In genomic region chr11:33148338-33149087, GRCm38 (mm10) we compare ENCODE assay signal across 9 mouse cellular contexts. TPM values are rescaled to one million over a fixed set of nuclear protein-coding genes. Genes with fewer than 3 reads are reported as not detected.
A peak's percentile ranks its signal among the peaks of the same experiment; 100 is the strongest.
DNase-seq lines count a peak whose midpoint lies in the region; ATAC-seq and TF ChIP-seq lines count a peak whose summit lies in the region.
"Had no signal": no experiment of that assay in that cellular context is flagged by ENCODE, and none has a peak within 500 bp of the region (broad histone marks: within the 10 kb centered on the region; RNA-seq: fewer than 3 reads in every experiment).

No protein-coding gene starts in this region.

- dilution Hi-C loops in CH12.LX (cut with MboI; ENCODE audit: extremely low pct_ligation_motif_present, extremely low pct_unique_long_range_greater_than_20kb, low sequenced_read_pairs): no loop called here

- peaks cover 8 to 16% of the 10 kb centered on the region in 2 experiments; a peak in 3 of 4 replicates for H3K4me1 ChIP-seq in CH12.LX (ENCODE audit: control insufficient read depth in 1 of 2, insufficient read depth in 2 of 2)
- peaks cover 42% of the 10 kb centered on the region for H3K4me1 ChIP-seq in heart, embryonic 13.5 days
- H3K4me1 ChIP-seq in kidney, embryonic 16.5 days (ENCODE audit: insufficient read depth, low read length): peaks cover 31% of the 10 kb centered on the region
- H3K4me1 ChIP-seq in liver, embryonic 11.5 days (replicated peaks; ENCODE audit: control insufficient read depth, insufficient read depth, low read length): peaks cover 11% of the 10 kb centered on the region
- peaks cover 5% of the 10 kb centered on the region; the same call in 1 of the 2 replicates for H3K4me1 ChIP-seq in stomach, postnatal 0 days (replicated peaks; ENCODE audit: control insufficient read depth, insufficient read depth)

- peak overlapping the region; percentile 82 for H3K4me2 ChIP-seq in CH12.LX (ENCODE audit: insufficient read depth, low read depth, poor library complexity, severe bottlenecking)
- peak overlapping the region; percentile 96 for H3K4me2 ChIP-seq in heart, embryonic 13.5 days
- peak overlapping the region; percentile 98 for H3K4me2 ChIP-seq in kidney, embryonic 16.5 days (replicated peaks; ENCODE audit: low read depth, low read length)
- peak overlapping the region; percentile 83 for H3K4me2 ChIP-seq in liver, embryonic 11.5 days
- H3K4me2 ChIP-seq in stomach, postnatal 0 days (replicated peaks; ENCODE audit: low read depth): peak overlapping the region; percentile 77

- TF ChIP-seq POLR2A in CH12.LX (IDR thresholded peaks at IDR 0.05; ENCODE audit: low read depth, low read length): peak; percentile 66; the same call in 1 of the 2 replicates
- no peak for TF ChIP-seq POLR2A in brain, embryonic 14.5 days (IDR thresholded peaks at IDR 0.05; ENCODE audit: borderline replicate concordance, extremely low read depth, insufficient read depth, insufficient read length, poor library complexity, severe bottlenecking)

- no peaks in the 10 kb centered on the region for H3K79me2 ChIP-seq in CH12.LX (replicated peaks; ENCODE audit: control insufficient read depth, extremely low read depth, insufficient read depth, poor library complexity, severe bottlenecking)

- no peak for TF ChIP-seq EP300 in CH12.LX (IDR thresholded peaks at IDR 0.05; ENCODE audit: low read length)
- TF ChIP-seq EP300 in stomach, postnatal 0 days (optimal IDR thresholded peaks at IDR 0.05): no peak

- H3K36me3 ChIP-seq in CH12.LX (replicated peaks in 1 of 2; ENCODE audit: control insufficient read depth in 1 of 2, insufficient read depth in 1 of 2, low read length in 1 of 2): peaks cover 28 to 57% of the 10 kb centered on the region in 2 experiments
- peaks cover 42% of the 10 kb centered on the region for H3K36me3 ChIP-seq in heart, embryonic 13.5 days
- H3K36me3 ChIP-seq in kidney, embryonic 16.5 days (ENCODE audit: insufficient read depth, low read length): peaks cover 28% of the 10 kb centered on the region
- peaks cover 18% of the 10 kb centered on the region for H3K36me3 ChIP-seq in liver, embryonic 11.5 days (ENCODE audit: control insufficient read depth, insufficient read depth, low read length)
- peaks cover 3% of the 10 kb centered on the region; the same call in 1 of the 2 replicates for H3K36me3 ChIP-seq in stomach, postnatal 0 days (ENCODE audit: control insufficient read depth, insufficient read depth, low read length)

- no peaks in the 10 kb centered on the region for H3K27me3 ChIP-seq in CH12.LX (replicated peaks)
- H3K27me3 ChIP-seq in heart, embryonic 13.5 days (replicated peaks): peaks cover 27% of the 10 kb centered on the region
- peaks cover 19% of the 10 kb centered on the region for H3K27me3 ChIP-seq in kidney, embryonic 16.5 days (ENCODE audit: insufficient read depth, low read length)
- peaks cover 47% of the 10 kb centered on the region for H3K27me3 ChIP-seq in liver, embryonic 11.5 days (replicated peaks; ENCODE audit: control insufficient read depth, insufficient read depth, low read length)
- no peaks in the 10 kb centered on the region for H3K27me3 ChIP-seq in stomach, postnatal 0 days (ENCODE audit: control insufficient read depth, insufficient read depth, low read length)

- peak overlapping the region in 2 of 3 experiments; percentile 4 to 42 for H3K4me3 ChIP-seq in CH12.LX (replicated peaks in 1 of 3; ENCODE audit: low read depth in 2 of 3, low read length in 2 of 3, poor library complexity in 1 of 3)
- H3K4me3 ChIP-seq in heart, embryonic 13.5 days: peak overlapping the region; percentile 71
- H3K4me3 ChIP-seq in kidney, embryonic 16.5 days (ENCODE audit: low read length): peak overlapping the region; percentile 61
- peak overlapping the region; percentile 59 for H3K4me3 ChIP-seq in liver, embryonic 11.5 days (ENCODE audit: low read depth, low read length)
- H3K4me3 ChIP-seq in stomach, postnatal 0 days (ENCODE audit: low read depth, low read length): peak overlapping the region; percentile 51

- peak; percentile 94 for TF ChIP-seq RAD21 in CH12.LX (IDR thresholded peaks at IDR 0.05; ENCODE audit: low read depth, low read length)

- 0 out of 2 replicates have a peak, but pooled peaks have one; percentile 52 for ATAC-seq in erythroid progenitor cell, adult 5-6 weeks (replicated peaks; ENCODE audit: low FRiP score, poor library complexity, severe bottlenecking)
- ATAC-seq in heart, embryonic 13.5 days (ENCODE audit: extremely low read depth, insufficient number of reproducible peaks, low FRiP score, low TSS enrichment): peak; percentile 26; the same call in 1 of the 2 replicates
- ATAC-seq in kidney, embryonic 16.5 days (ENCODE audit: low FRiP score, low TSS enrichment): peak; percentile 83
- ATAC-seq in liver, embryonic 11.5 days (replicated peaks; ENCODE audit: low FRiP score): peak; percentile 78
- ATAC-seq in stomach, postnatal 0 days (ENCODE audit: low FRiP score, low TSS enrichment): peak; percentile 80

- peaks cover 7% of the 10 kb centered on the region for H3K9me3 ChIP-seq in CH12.LX (replicated peaks; ENCODE audit: low read length)
- H3K9me3 ChIP-seq in heart, embryonic 13.5 days: no peaks in the 10 kb centered on the region
- H3K9me3 ChIP-seq in kidney, embryonic 16.5 days (ENCODE audit: low read length): no peaks in the 10 kb centered on the region
- no peaks in the 10 kb centered on the region for H3K9me3 ChIP-seq in liver, embryonic 11.5 days (ENCODE audit: control insufficient read depth, low read length)
- H3K9me3 ChIP-seq in stomach, postnatal 0 days (ENCODE audit: control insufficient read depth, low read length): no peaks in the 10 kb centered on the region

- peak; percentile 26 to 94; a peak in 2 of 4 replicates for TF ChIP-seq CTCF in CH12.LX (conservative IDR thresholded peaks at IDR 0.05 in 1 of 2, IDR thresholded peaks at IDR 0.05 in 1 of 2; ENCODE audit: low read depth in 2 of 2, low read length in 2 of 2)
- TF ChIP-seq CTCF in brain, embryonic 14.5 days (IDR thresholded peaks at IDR 0.05; ENCODE audit: borderline replicate concordance, extremely low read depth, insufficient read depth, insufficient read length): peak; percentile 87
- TF ChIP-seq CTCF in stomach, postnatal 0 days (IDR thresholded peaks at IDR 0.05; ENCODE audit: low read depth): peak; percentile 88

- no peak overlapping the region for H3K9ac ChIP-seq in CH12.LX (ENCODE audit: insufficient read depth, low read depth)
- peak overlapping the region; percentile 84; the same call in 1 of the 2 replicates for H3K9ac ChIP-seq in heart, embryonic 13.5 days
- H3K9ac ChIP-seq in kidney, embryonic 16.5 days (replicated peaks; ENCODE audit: low read length): no peak overlapping the region
- H3K9ac ChIP-seq in liver, embryonic 11.5 days (ENCODE audit: low read depth, low read length): no peak overlapping the region
- H3K9ac ChIP-seq in stomach, postnatal 0 days (ENCODE audit: low read length): no peak overlapping the region

- in situ Hi-C loops in CH12.LX (cut with MboI; ENCODE audit: low pct_ligation_motif_present, low pct_unique_long_range_greater_than_20kb, low sequenced_read_pairs): loop anchor here (25.0 kb wide), 1 partner anchor 536 kb away; no protein-coding TSS in a partner anchor

- peak overlapping the region; percentile 5 for H3K27ac ChIP-seq in CH12.LX (ENCODE audit: insufficient read depth, low read depth)
- H3K27ac ChIP-seq in heart, embryonic 13.5 days (replicated peaks): peak overlapping the region; percentile 53; the same call in 1 of the 2 replicates
- 0 out of 2 replicates have a peak overlapping the region, but pooled peaks have one; percentile 29 for H3K27ac ChIP-seq in kidney, embryonic 16.5 days (ENCODE audit: low read length)
- no peak overlapping the region for H3K27ac ChIP-seq in liver, embryonic 11.5 days (ENCODE audit: low read depth, low read length)
- no peak overlapping the region for H3K27ac ChIP-seq in stomach, postnatal 0 days (replicated peaks)
- H3K27ac ChIP-seq: macrophage had no signal

- WGBS in heart, embryonic 13.5 days: 6% methylated on average over 23 of the region's 23 CpGs
- 4% methylated on average over 23 of the region's 23 CpGs for WGBS in kidney, embryonic 16.5 days
- 5% methylated on average over 23 of the region's 23 CpGs for WGBS in liver, embryonic 11.5 days
- 5% methylated on average over 23 of the region's 23 CpGs for WGBS in stomach, postnatal 0 days

- peak; percentile 89 for DNase-seq in CH12.LX (ENCODE audit: extremely low read depth)
- DNase-seq in brain, embryonic 14.5 days (ENCODE audit: low read depth): peak; percentile 93
- peak; percentile 75 for DNase-seq in liver, embryonic 11.5 days (ENCODE audit: low spot score)
- DNase-seq in naive thymus-derived CD4-positive, alpha-beta T cell, adult 2 months (ENCODE audit: low read depth): peak; percentile 78
- peak; percentile 83 for DNase-seq in stomach, postnatal 0 days (ENCODE audit: low spot score)

RNA-seq across cellular contexts. Expression of gene Fgf18, which starts 1.3 kb away (rescaled TPM):
- total RNA-seq in CH12.LX (2012; rRNA removed) (not detected in 2 replicates), CH12.LX (2014; rRNA removed) (not detected in 2 replicates)
- polyA plus RNA-seq in CH12.LX (2012; ENCODE audit: insufficient read length, low read depth): 0.41 TPM in 1 of 2 replicates, not detected in the other
- polyA plus RNA-seq in brain, embryonic 14.5 days (2012; rRNA removed): 2.6 and 3.8 TPM in 2 replicates
- total RNA-seq in erythroid progenitor cell, adult 5-6 weeks (2015; ENCODE audit: low replicate concordance): not detected in 2 replicates
- total RNA-seq in erythroid progenitor cell, adult 5-6 weeks (2017; ENCODE audit: low replicate concordance): 0.51 TPM in 1 of 2 replicates, not detected in the other
- polyA plus RNA-seq in heart, embryonic 13.5 days (2015; fragmentation: Nextera tagmentation; extraction: Ambion mirVana): 3.3 and 4.3 TPM in 2 replicates
- 1.7 and 2.1 TPM in 2 replicates for polyA plus RNA-seq in kidney, embryonic 16.5 days (2015; fragmentation: Nextera tagmentation; extraction: Ambion mirVana)
- polyA plus RNA-seq in liver, embryonic 11.5 days (2014; fragmentation: Nextera tagmentation; extraction: Ambion mirVana): 0.56 and 0.90 TPM in 2 replicates
- 1.4 and 2.3 TPM in 2 replicates for polyA plus RNA-seq in stomach, postnatal 0 days (2015; fragmentation: Nextera tagmentation; extraction: Ambion mirVana)
- polyA plus RNA-seq: macrophage had no signal

RNA-seq across cellular contexts. Expression of gene Npm1, which starts 14.5 kb away (rescaled TPM):
- total RNA-seq in CH12.LX (2012; rRNA removed) (3,603 and 3,941 TPM in 2 replicates), CH12.LX (2014; rRNA removed) (8,076 and 8,441 TPM in 2 replicates)
- 6,953 and 7,125 TPM in 2 replicates for polyA plus RNA-seq in CH12.LX (2012; ENCODE audit: insufficient read length, low read depth)
- 459 and 569 TPM in 2 replicates for polyA plus RNA-seq in brain, embryonic 14.5 days (2012; rRNA removed)
- total RNA-seq in erythroid progenitor cell, adult 5-6 weeks (2015; ENCODE audit: low replicate concordance): 400 and 410 TPM in 2 replicates
- 381 and 412 TPM in 2 replicates for total RNA-seq in erythroid progenitor cell, adult 5-6 weeks (2017; ENCODE audit: low replicate concordance)
- 532 and 581 TPM in 2 replicates for polyA plus RNA-seq in heart, embryonic 13.5 days (2015; fragmentation: Nextera tagmentation; extraction: Ambion mirVana)
- polyA plus RNA-seq in kidney, embryonic 16.5 days (2015; fragmentation: Nextera tagmentation; extraction: Ambion mirVana): 999 and 1,010 TPM in 2 replicates
- 1,827 and 1,921 TPM in 2 replicates for polyA plus RNA-seq in liver, embryonic 11.5 days (2014; fragmentation: Nextera tagmentation; extraction: Ambion mirVana)
- 343 and 356 TPM in 2 replicates for polyA plus RNA-seq in stomach, postnatal 0 days (2015; fragmentation: Nextera tagmentation; extraction: Ambion mirVana)

RNA-seq across cellular contexts. Expression of gene Tlx3, which starts 54.9 kb away (rescaled TPM):
- total RNA-seq in CH12.LX (2012; rRNA removed): not detected in 2 replicates
- total RNA-seq in CH12.LX (2014; rRNA removed): not detected in 2 replicates
- polyA plus RNA-seq in CH12.LX (2012; ENCODE audit: insufficient read length, low read depth): not detected in 2 replicates
- polyA plus RNA-seq in brain, embryonic 14.5 days (2012; rRNA removed): 3.3 and 12.1 TPM in 2 replicates
- total RNA-seq in erythroid progenitor cell, adult 5-6 weeks (2015; ENCODE audit: low replicate concordance): not detected in 2 replicates
- not detected in 2 replicates for total RNA-seq in erythroid progenitor cell, adult 5-6 weeks (2017; ENCODE audit: low replicate concordance)
- polyA plus RNA-seq in heart, embryonic 13.5 days (2015; fragmentation: Nextera tagmentation; extraction: Ambion mirVana): not detected in 2 replicates
- 0.14 TPM in 1 of 2 replicates, not detected in the other for polyA plus RNA-seq in kidney, embryonic 16.5 days (2015; fragmentation: Nextera tagmentation; extraction: Ambion mirVana)
- polyA plus RNA-seq in liver, embryonic 11.5 days (2014; fragmentation: Nextera tagmentation; extraction: Ambion mirVana): not detected in 2 replicates
- not detected in 2 replicates for polyA plus RNA-seq in stomach, postnatal 0 days (2015; fragmentation: Nextera tagmentation; extraction: Ambion mirVana)
- polyA plus RNA-seq: macrophage had no signal

Comparison
In these comparisons a context has a peak if more than half of its experiments do, and no peak if none do; other contexts are left out.
1. H3K27ac ChIP-seq: peak in CH12.LX (single experiment), heart, embryonic 13.5 days (single experiment) and kidney, embryonic 16.5 days (single experiment); none in liver, embryonic 11.5 days (single experiment) and stomach, postnatal 0 days (single experiment).
2. ATAC-seq: peak in every context shown above with its lines; median percentile 83 in kidney, embryonic 16.5 days; 80 in stomach, postnatal 0 days; 78 in liver, embryonic 11.5 days; 52 in erythroid progenitor cell, adult 5-6 weeks; 26 in heart, embryonic 13.5 days.
3. Peak in every context shown above with its lines, with median percentiles within 50 percentile points of each other: DNase-seq, H3K4me2 ChIP-seq, H3K4me3 ChIP-seq and CTCF ChIP-seq.